Mouse (Mus musculus) liver, embryonic 12.5 days (tissue): ENCODE measurements at regions not wholly inside any gene's neighbourhood (a gene's known extent, or its start where the extent isn't known, plus 50 kb on each side); places are given as distances from the start of the nearest gene placed in this dataset.
A peak's percentile ranks its signal among the peaks of the same experiment; 100 is the strongest.

Experiments used
- ATAC-seq: fragments of 200-750 bp; cut with Nextera tagmentation; 2 replicates; pipeline ENCODE4 v1.8.0; 2017; ENCODE audit warnings: moderate number of reproducible peaks, mild to moderate bottlenecking, moderate library complexity
- H3K27ac ChIP-seq: fragments of 300-500 bp; sonication (generic); 2 replicates; pipeline ENCODE4 v1.5.1; 2016; ENCODE audit warnings: mild to moderate bottlenecking
- H3K27me3 ChIP-seq: fragments of 300-500 bp; sonication (generic); replicated peaks from 2 replicates; pipeline ENCODE4 v1.6.1; 2016; ENCODE audit warnings: mild to moderate bottlenecking, moderate library complexity
- H3K36me3 ChIP-seq: fragments of 300-500 bp; sonication (generic); 2 replicates; pipeline ENCODE4 v1.6.1; 2016; ENCODE audit warnings: mild to moderate bottlenecking, moderate library complexity
- H3K4me1 ChIP-seq: fragments of 300-500 bp; sonication (generic); 2 replicates; pipeline ENCODE4 v1.6.1; 2016
- H3K4me2 ChIP-seq: fragments of 300-500 bp; sonication (generic); 2 replicates; pipeline ENCODE4 v1.6.1; 2016; ENCODE audit warnings: mild to moderate bottlenecking, moderate library complexity
- H3K4me3 ChIP-seq: fragments of 300-500 bp; sonication (generic); 2 replicates; pipeline ENCODE4 v1.5.1; 2016; ENCODE audit warnings: mild to moderate bottlenecking, moderate library complexity
- H3K9ac ChIP-seq: fragments of 300-500 bp; sonication (generic); 2 replicates; pipeline ENCODE4 v1.6.1; 2016; ENCODE audit warnings: mild to moderate bottlenecking, moderate library complexity
- H3K9me3 ChIP-seq: fragments of 300-500 bp; sonication (generic); replicated peaks from 2 replicates; pipeline ENCODE4 v1.6.1; 2016; ENCODE audit warnings: mild to moderate bottlenecking, moderate library complexity
- WGBS: fragments of 180-500 bp; shearing (Covaris S2); methylation state at CpG from one replicate; pipeline ENCODE4 v1.1.7; 2016; ENCODE audit not compliant: insufficient replicate concordance; 5-methylcytosine and 5-hydroxymethylcytosine counted together

- no peaks in the 10 kb centered on the region for H3K36me3 ChIP-seq
- WGBS = 24% methylated on average over 1 of the region's 1 CpGs
- no peaks in the 10 kb centered on the region for H3K9me3 ChIP-seq
Observed at GRCm38 (mm10) chr2:45370615-45370968, 253.4 kb upstream of the Zeb2 start.

GRCm38 (mm10) chr2:45369914-45370614, 252.9 kb upstream of the Zeb2 start:
- ATAC-seq = no peak
- 72% methylated on average over 5 of the region's 5 CpGs for WGBS
- no peak overlapping the region for H3K4me2 ChIP-seq
- H3K4me1 ChIP-seq = no peaks in the 10 kb centered on the region
- no peaks in the 10 kb centered on the region for H3K27me3 ChIP-seq
- no peaks in the 10 kb centered on the region for H3K36me3 ChIP-seq
- H3K4me3 ChIP-seq = no peak overlapping the region
- no peak overlapping the region for H3K27ac ChIP-seq
- H3K9ac ChIP-seq = no peak overlapping the region
- no peaks in the 10 kb centered on the region for H3K9me3 ChIP-seq

More at GRCm38 (mm10) chr2:45370615-45370968, 253.4 kb upstream of the Zeb2 start:
- no peak for ATAC-seq
- Histone ChIP-seq H3K27ac (no peak overlapping the region), H3K4me2 (no peak overlapping the region), H3K4me1 (no peaks in the 10 kb centered on the region), H3K4me3 (no peak overlapping the region), H3K9ac (no peak overlapping the region), H3K27me3 (no peaks in the 10 kb centered on the region)

DNA sequence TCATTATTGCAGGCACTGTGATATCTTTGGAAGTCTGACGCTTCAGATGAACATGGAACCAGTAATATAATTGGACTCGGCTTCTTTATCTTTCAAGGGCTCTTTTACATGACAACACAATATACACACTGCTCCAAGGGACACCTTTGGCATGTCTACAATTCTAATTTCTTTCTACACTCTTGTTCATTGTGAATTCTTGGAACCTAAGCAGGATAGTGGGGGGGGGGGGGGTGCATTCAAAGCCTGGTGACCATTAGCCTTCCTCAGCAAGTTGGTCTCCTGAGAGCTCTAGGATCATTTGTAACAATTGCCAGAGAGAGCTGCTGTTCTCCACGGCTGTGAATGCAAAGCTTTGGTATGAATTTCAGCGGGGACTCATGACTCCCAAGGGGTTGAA, 252.2 kb upstream of the Zeb2 start:
- no peaks in the 10 kb centered on the region for H3K4me1 ChIP-seq
- no peaks in the 10 kb centered on the region for H3K36me3 ChIP-seq
- ATAC-seq = no peak
- H3K27me3 ChIP-seq = no peaks in the 10 kb centered on the region
- 74% methylated on average over 4 of the region's 4 CpGs for WGBS
- no peaks in the 10 kb centered on the region for H3K9me3 ChIP-seq
- H3K4me2 ChIP-seq = no peak overlapping the region
- no peak overlapping the region for H3K4me3 ChIP-seq
- no peak overlapping the region for H3K27ac ChIP-seq
- no peak overlapping the region for H3K9ac ChIP-seq

GRCm38 (mm10) chr2:45367436-45368193, 250.4 kb upstream of the Zeb2 start:
- Histone ChIP-seq H3K4me3 (no peak overlapping the region), H3K9me3 (no peaks in the 10 kb centered on the region), H3K9ac (no peak overlapping the region), H3K27me3 (no peaks in the 10 kb centered on the region), H3K36me3 (no peaks in the 10 kb centered on the region), H3K27ac (no peak overlapping the region), H3K4me1 (no peaks in the 10 kb centered on the region), H3K4me2 (no peak overlapping the region)
- 72% methylated on average over 10 of the region's 10 CpGs for WGBS
- no peak for ATAC-seq

- 78% methylated on average over 7 of the region's 7 CpGs for WGBS
- no peaks in the 10 kb centered on the region for H3K4me1 ChIP-seq
- no peak for ATAC-seq
- H3K36me3 ChIP-seq = no peaks in the 10 kb centered on the region
- no peak overlapping the region for H3K4me3 ChIP-seq
- no peaks in the 10 kb centered on the region for H3K27me3 ChIP-seq
- H3K27ac ChIP-seq = no peak overlapping the region
- H3K4me2 ChIP-seq = no peak overlapping the region
- H3K9me3 ChIP-seq = no peaks in the 10 kb centered on the region
- no peak overlapping the region for H3K9ac ChIP-seq
Observed at GRCm38 (mm10) chr2:45357266-45357665, 240.1 kb upstream of the Zeb2 start.

GRCm38 (mm10) chr2:45356558-45357170, 239.5 kb upstream of the Zeb2 start:
- H3K4me2 ChIP-seq = no peak overlapping the region
- 78% methylated on average over 8 of the region's 8 CpGs for WGBS
- no peaks in the 10 kb centered on the region for H3K27me3 ChIP-seq
- H3K36me3 ChIP-seq = no peaks in the 10 kb centered on the region
- peaks cover 2% of the 10 kb centered on the region for H3K4me1 ChIP-seq
- no peak for ATAC-seq
- no peak overlapping the region for H3K27ac ChIP-seq
- no peak overlapping the region for H3K4me3 ChIP-seq
- no peak overlapping the region for H3K9ac ChIP-seq
- no peaks in the 10 kb centered on the region for H3K9me3 ChIP-seq

- Histone ChIP-seq H3K4me2 (no peak overlapping the region), H3K9ac (no peak overlapping the region), H3K27ac (no peak overlapping the region), H3K9me3 (no peaks in the 10 kb centered on the region), H3K27me3 (no peaks in the 10 kb centered on the region), H3K4me3 (no peak overlapping the region), H3K4me1 (peaks cover 9% of the 10 kb centered on the region), H3K36me3 (no peaks in the 10 kb centered on the region)
- ATAC-seq = no peak
- 85% methylated on average over 12 of the region's 12 CpGs for WGBS
Observed at GRCm38 (mm10) chr2:45356021-45356420, 238.8 kb upstream of the Zeb2 start.

- Histone ChIP-seq H3K4me2 (no peak overlapping the region), H3K9me3 (no peaks in the 10 kb centered on the region), H3K9ac (no peak overlapping the region), H3K27me3 (no peaks in the 10 kb centered on the region), H3K36me3 (no peaks in the 10 kb centered on the region), H3K4me1 (peaks cover 24% of the 10 kb centered on the region), H3K27ac (peak overlapping the region; percentile 26; the same call in 1 of the 2 replicates), H3K4me3 (no peak overlapping the region)
- ATAC-seq = peak; percentile 97
- 27% methylated on average over 1 of the region's 1 CpGs for WGBS
Observed at GRCm38 (mm10) chr2:45351529-45352133, 234.4 kb upstream of the Zeb2 start.

DNA sequence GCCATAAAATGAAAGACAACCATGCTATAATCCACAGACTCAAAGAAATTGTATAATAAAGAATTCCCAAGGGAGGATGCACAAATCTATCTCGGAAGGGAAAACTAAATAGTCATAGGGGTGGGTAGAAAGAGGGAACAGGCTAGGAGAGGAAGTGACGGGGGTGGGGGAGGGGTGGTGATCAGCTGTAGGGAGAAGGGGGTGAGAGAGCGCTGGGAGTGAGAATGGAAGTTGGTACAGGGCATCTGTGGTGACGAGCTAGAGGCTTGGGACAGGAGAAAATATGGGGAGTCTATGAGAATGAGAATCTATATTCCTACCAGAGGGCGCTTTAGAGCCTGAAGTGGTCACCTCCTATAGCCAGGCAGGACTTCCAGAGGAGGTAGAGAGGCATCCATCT, 229.2 kb upstream of the Zeb2 start:
- no peak overlapping the region for H3K9ac ChIP-seq
- ATAC-seq = no peak
- WGBS = 64% methylated on average over 5 of the region's 5 CpGs
- peaks cover 19% of the 10 kb centered on the region for H3K4me1 ChIP-seq
- no peak overlapping the region for H3K4me3 ChIP-seq
- no peaks in the 10 kb centered on the region for H3K27me3 ChIP-seq
- no peaks in the 10 kb centered on the region for H3K9me3 ChIP-seq
- no peak overlapping the region for H3K27ac ChIP-seq
- H3K4me2 ChIP-seq = no peak overlapping the region
- H3K36me3 ChIP-seq = no peaks in the 10 kb centered on the region

DNA sequence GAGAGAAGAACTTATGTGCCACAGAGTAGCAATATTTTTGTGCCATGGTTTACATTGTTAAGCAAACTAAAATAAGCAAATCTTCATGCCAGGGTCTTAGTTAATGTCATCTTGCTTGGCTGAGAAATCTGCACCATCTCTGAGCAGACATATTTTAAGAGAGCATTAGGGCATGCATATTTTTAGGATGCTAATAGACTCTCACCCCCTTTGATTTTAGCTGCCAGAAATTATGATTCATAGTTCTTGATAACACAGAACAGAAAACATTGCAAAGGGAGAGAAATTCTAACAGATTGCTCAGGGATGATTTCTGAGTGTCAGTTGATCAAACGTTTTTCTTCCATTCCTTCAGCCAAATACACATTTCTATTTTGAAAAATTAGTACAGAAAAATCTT, 222.7 kb upstream of the Zeb2 start:
- 49% methylated on average over 1 of the region's 1 CpGs for WGBS
- H3K4me1 ChIP-seq = no peaks in the 10 kb centered on the region
- H3K27ac ChIP-seq = no peak overlapping the region
- 0 out of 2 replicates have a peak, but pooled peaks cover 3% of the 10 kb centered on the region for H3K9me3 ChIP-seq
- H3K4me2 ChIP-seq = no peak overlapping the region
- no peak overlapping the region for H3K9ac ChIP-seq
- H3K4me3 ChIP-seq = no peak overlapping the region
- no peak for ATAC-seq
- H3K36me3 ChIP-seq = no peaks in the 10 kb centered on the region
- H3K27me3 ChIP-seq = no peaks in the 10 kb centered on the region

GRCm38 (mm10) chr2:45338809-45339208, 221.6 kb upstream of the Zeb2 start:
- Histone ChIP-seq H3K9ac (no peak overlapping the region), H3K27me3 (no peaks in the 10 kb centered on the region), H3K36me3 (no peaks in the 10 kb centered on the region), H3K4me2 (no peak overlapping the region), H3K4me1 (no peaks in the 10 kb centered on the region), H3K9me3 (0 out of 2 replicates have a peak, but pooled peaks cover 3% of the 10 kb centered on the region), H3K4me3 (no peak overlapping the region), H3K27ac (no peak overlapping the region)
- no peak for ATAC-seq

GRCm38 (mm10) chr2:45316945-45317565, 199.9 kb upstream of the Zeb2 start:
- Histone ChIP-seq H3K27me3 (no peaks in the 10 kb centered on the region), H3K27ac (no peak overlapping the region), H3K9me3 (no peaks in the 10 kb centered on the region), H3K4me1 (no peaks in the 10 kb centered on the region), H3K9ac (no peak overlapping the region), H3K4me2 (no peak overlapping the region), H3K36me3 (no peaks in the 10 kb centered on the region), H3K4me3 (no peak overlapping the region)
- no peak for ATAC-seq
- 59% methylated on average over 4 of the region's 4 CpGs for WGBS
